Mouse (Mus musculus) megakaryocyte, embryonic 14.5 days (primary cell): ENCODE data around the gene Kif7.

Experiments
- FLI1 ChIP-seq: IDR thresholded peaks from 2 replicates; pipeline ENCODE4 v1.6.1; 2012; ENCODE audit warnings: low read length, inconsistent platforms, mixed read lengths
- GATA1 ChIP-seq: IDR thresholded peaks from 3 replicates; pipeline ENCODE4 v1.6.1; 2012; ENCODE audit warnings: mixed read lengths, low read length, inconsistent platforms, borderline replicate concordance

DNA sequence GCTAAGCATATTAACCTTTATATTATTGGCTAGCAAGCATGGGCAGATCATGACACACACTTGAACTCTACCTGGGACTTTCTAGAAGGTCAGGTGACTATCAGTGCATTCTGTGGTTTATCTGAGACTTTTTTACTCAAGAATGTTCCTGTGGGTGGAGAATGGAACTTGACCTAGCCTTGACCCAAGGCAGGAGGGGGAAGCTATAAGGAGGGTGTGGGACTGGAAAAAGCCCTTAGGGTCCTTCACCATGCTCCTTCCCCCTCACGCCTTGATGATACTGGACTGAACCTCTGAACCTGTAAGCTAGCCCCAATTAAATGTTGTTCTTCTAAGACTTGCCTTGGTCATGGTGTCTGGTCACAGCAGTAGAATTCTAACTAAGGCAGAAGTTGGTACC lies 61.3 kb downstream of the Kif7 start:
- TF ChIP-seq GATA1, result no peak
- TF ChIP-seq FLI1, result no peak
